Mouse (Mus musculus) embryonic facial prominence, embryonic 12.5 days (tissue): ENCODE measurements at regions not wholly inside any gene's neighbourhood (a gene's known extent, or its start where the extent isn't known, plus 50 kb on each side); places are given as distances from the start of the nearest gene placed in this dataset.
A peak's percentile ranks its signal among the peaks of the same experiment; 100 is the strongest.

Experiments
- ATAC-seq: fragments of 200-750 bp; cut with Nextera tagmentation; 2 replicates; pipeline ENCODE4 v1.8.0; 2017; ENCODE audit not compliant: insufficient number of reproducible peaks, insufficient read depth, low FRiP score, low TSS enrichment
- H3K27ac ChIP-seq: fragments of 300-500 bp; sonication (generic); 2 replicates; pipeline ENCODE4 v1.5.1; 2016; ENCODE audit warnings: mild to moderate bottlenecking
- H3K27me3 ChIP-seq: fragments of 300-500 bp; sonication (generic); 2 replicates; pipeline ENCODE4 v1.6.1; 2016; ENCODE audit warnings: mild to moderate bottlenecking, moderate library complexity
- H3K36me3 ChIP-seq: fragments of 300-500 bp; sonication (generic); 2 replicates; pipeline ENCODE4 v1.6.1; 2016; ENCODE audit warnings: mild to moderate bottlenecking
- H3K4me1 ChIP-seq: fragments of 300-500 bp; sonication (generic); 2 replicates; pipeline ENCODE4 v1.6.1; 2016
- H3K4me2 ChIP-seq: fragments of 300-500 bp; sonication (generic); replicated peaks from 2 replicates; pipeline ENCODE4 v1.6.1; 2016; ENCODE audit warnings: mild to moderate bottlenecking, moderate library complexity
- H3K4me3 ChIP-seq: fragments of 300-500 bp; sonication (generic); 2 replicates; pipeline ENCODE4 v1.5.1; 2016; ENCODE audit warnings: mild to moderate bottlenecking
- H3K9ac ChIP-seq: fragments of 300-500 bp; sonication (generic); 2 replicates; pipeline ENCODE4 v1.6.1; 2016; ENCODE audit warnings: mild to moderate bottlenecking, moderate library complexity
- H3K9me3 ChIP-seq: fragments of 300-500 bp; sonication (generic); 2 replicates; pipeline ENCODE4 v1.6.1; 2016; ENCODE audit warnings: mild to moderate bottlenecking, moderate library complexity
- WGBS: fragments of 180-500 bp; shearing (Covaris S2); methylation state at CpG from one replicate; pipeline ENCODE4 v1.1.7; 2016; 5-methylcytosine and 5-hydroxymethylcytosine counted together

- Histone ChIP-seq H3K27me3 (no peaks in the 10 kb centered on the region), H3K9me3 (no peaks in the 10 kb centered on the region), H3K9ac (no peak overlapping the region), H3K4me1 (no peaks in the 10 kb centered on the region; the same call in 1 of the 2 replicates), H3K4me2 (no peak overlapping the region), H3K4me3 (no peak overlapping the region), H3K36me3 (no peaks in the 10 kb centered on the region), H3K27ac (0 out of 2 replicates have a peak overlapping the region, but pooled peaks have one; percentile 12)
- no peak for ATAC-seq
- 89% methylated on average over 2 of the region's 2 CpGs for WGBS
Measured at GRCm38 (mm10) chr4:64123675-64124074, 76.9 kb upstream of the Tnc start.

- Histone ChIP-seq H3K4me2 (no peak overlapping the region), H3K4me1 (no peaks in the 10 kb centered on the region), H3K4me3 (no peak overlapping the region), H3K9me3 (no peaks in the 10 kb centered on the region), H3K36me3 (no peaks in the 10 kb centered on the region), H3K9ac (no peak overlapping the region), H3K27ac (no peak overlapping the region), H3K27me3 (no peaks in the 10 kb centered on the region)
- 71% methylated on average over 4 of the region's 4 CpGs for WGBS
- ATAC-seq: no peak
Measured at GRCm38 (mm10) chr4:64098247-64098646, 51.4 kb upstream of the Tnc start.
